Comparison of ENCODE assay signal across 13 mouse cellular contexts in genomic region chr19:29255327-29256027, GRCm38 (mm10). TPM values are rescaled to one million over a fixed set of nuclear protein-coding genes. Genes with fewer than 3 reads are reported as not detected.
DNase-seq lines count a peak whose midpoint lies in the region; ATAC-seq and TF ChIP-seq lines count a peak whose summit lies in the region.
"Had no signal": no experiment of that assay in that cellular context is flagged by ENCODE, and none has a peak within 500 bp of the region (broad histone marks: within the 10 kb centered on the region; RNA-seq: fewer than 3 reads in every experiment).

No protein-coding gene starts in this region.

- no peaks in the 10 kb centered on the region for H3K9me3 ChIP-seq in forebrain, embryonic 14.5 days (replicated peaks; ENCODE audit: control insufficient read depth, low read length)
- no peaks in the 10 kb centered on the region for H3K9me3 ChIP-seq in midbrain, embryonic 13.5 days
- H3K9me3 ChIP-seq: stomach, embryonic 15.5 days had no signal

- H3K36me3 ChIP-seq in forebrain, embryonic 14.5 days (ENCODE audit: control insufficient read depth, insufficient read depth, low read length): no peaks in the 10 kb centered on the region
- H3K36me3 ChIP-seq in midbrain, embryonic 13.5 days: 0 out of 2 replicates have a peak, but pooled peaks cover 2% of the 10 kb centered on the region
- H3K36me3 ChIP-seq: stomach, embryonic 15.5 days had no signal

- H3K4me2 ChIP-seq in forebrain, embryonic 14.5 days (ENCODE audit: low read length): peak overlapping the region; percentile 75
- H3K4me2 ChIP-seq in midbrain, embryonic 13.5 days (replicated peaks): peak overlapping the region; percentile 79
- H3K4me2 ChIP-seq: stomach, embryonic 15.5 days had no signal

- DNase-seq in layer of hippocampus, adult 2 months (ENCODE audit: low spot score in 2 of 2): peak in 1 of 2 experiments; percentile 25
- no peak for DNase-seq in layer of hippocampus, postnatal 25 days (ENCODE audit: extremely low spot score in 1 of 2, low spot score in 1 of 2)
- peak; percentile 63 for DNase-seq in adipocyte (ENCODE audit: low spot score)
- DNase-seq in forebrain, embryonic 14.5 days (ENCODE audit: low spot score): peak; percentile 43
- no peak for DNase-seq in right cerebral cortex, postnatal 25 days
- no peak for DNase-seq in thymus, postnatal 36 days
- DNase-seq in embryo, embryonic 10 days (ENCODE audit: low spot score): no peak
- DNase-seq: kidney, adult 18-20 months; layer of hippocampus, postnatal 36 days; lung, adult 18-20 months had no signal

- peak overlapping the region; percentile 99 for H3K27ac ChIP-seq in layer of hippocampus, adult 2 months
- H3K27ac ChIP-seq in forebrain, embryonic 14.5 days (ENCODE audit: low read depth, low read length): 0 out of 2 replicates have a peak overlapping the region, but pooled peaks have one; percentile 15
- H3K27ac ChIP-seq in midbrain, embryonic 13.5 days: peak overlapping the region; percentile 45; the same call in 1 of the 2 replicates
- H3K27ac ChIP-seq: stomach, embryonic 15.5 days had no signal

- H3K4me3 ChIP-seq in layer of hippocampus, adult 2 months: peak overlapping the region; percentile 39
- H3K4me3 ChIP-seq in forebrain, embryonic 14.5 days (ENCODE audit: low read depth, low read length): no peak overlapping the region
- no peak overlapping the region for H3K4me3 ChIP-seq in midbrain, embryonic 13.5 days (replicated peaks)
- H3K4me3 ChIP-seq: myocyte; stomach, embryonic 15.5 days had no signal

- TF ChIP-seq CTCF in layer of hippocampus, adult 2 months (conservative IDR thresholded peaks at IDR 0.05): no peak

- 74% methylated on average over 7 of the region's 7 CpGs for WGBS in forebrain, embryonic 14.5 days
- WGBS in midbrain, embryonic 13.5 days: 81% methylated on average over 7 of the region's 7 CpGs

- no peak overlapping the region for H3K9ac ChIP-seq in forebrain, embryonic 14.5 days (ENCODE audit: low read length)
- no peak overlapping the region for H3K9ac ChIP-seq in midbrain, embryonic 13.5 days (replicated peaks)
- H3K9ac ChIP-seq: stomach, embryonic 15.5 days had no signal

- peaks cover 24% of the 10 kb centered on the region for H3K4me1 ChIP-seq in forebrain, embryonic 14.5 days (ENCODE audit: control insufficient read depth, insufficient read depth, low read length)
- peaks cover 38% of the 10 kb centered on the region for H3K4me1 ChIP-seq in midbrain, embryonic 13.5 days (replicated peaks)

- no peaks in the 10 kb centered on the region for H3K27me3 ChIP-seq in forebrain, embryonic 14.5 days (replicated peaks; ENCODE audit: control insufficient read depth, insufficient read depth, low read length)
- no peaks in the 10 kb centered on the region for H3K27me3 ChIP-seq in midbrain, embryonic 13.5 days
- H3K27me3 ChIP-seq: stomach, embryonic 15.5 days had no signal

- ATAC-seq in forebrain, embryonic 14.5 days: no peak
- no peak for ATAC-seq in midbrain, embryonic 13.5 days

RNA-seq across cellular contexts. Expression of gene Jak2, which starts 3.8 kb away (rescaled TPM):
- 10 to 100 TPM; 27.1 to 28.1 TPM for total RNA-seq in layer of hippocampus, adult 2 months (2021)
- 10 to 100 TPM; 26.1 to 27.5 TPM for total RNA-seq in layer of hippocampus, postnatal 25 days (2021)
- polyA plus RNA-seq in forebrain, embryonic 14.5 days (2014; fragmentation: Nextera tagmentation; extraction: Ambion mirVana): 15.6 and 18.2 TPM in 2 replicates
- polyA plus RNA-seq in midbrain, embryonic 13.5 days (2015; fragmentation: Nextera tagmentation; extraction: Ambion mirVana): 13.4 and 14.6 TPM in 2 replicates

Comparison
In these comparisons a context has a peak if more than half of its experiments do, and no peak if none do; other contexts are left out.
1. DNase-seq: peak in adipocyte (single experiment) and forebrain, embryonic 14.5 days (single experiment); none in layer of hippocampus, postnatal 25 days (0 of 2), right cerebral cortex, postnatal 25 days (single experiment), thymus, postnatal 36 days (0 of 2) and embryo, embryonic 10 days (single experiment).
2. H3K27ac ChIP-seq: peak in every context shown above with its lines; median percentile 99 in layer of hippocampus, adult 2 months; 45 in midbrain, embryonic 13.5 days; 15 in forebrain, embryonic 14.5 days.